Mouse (Mus musculus): Measurements from ENCODE around the gene Hadh. TPM values are rescaled to one million over a fixed set of nuclear protein-coding genes. Genes with fewer than 3 reads are reported as not detected.

The Hadh gene
- total and polyA plus RNA-seq, 2 experiments from 2014 or later: 18.9 to 32.2 TPM

DNA sequence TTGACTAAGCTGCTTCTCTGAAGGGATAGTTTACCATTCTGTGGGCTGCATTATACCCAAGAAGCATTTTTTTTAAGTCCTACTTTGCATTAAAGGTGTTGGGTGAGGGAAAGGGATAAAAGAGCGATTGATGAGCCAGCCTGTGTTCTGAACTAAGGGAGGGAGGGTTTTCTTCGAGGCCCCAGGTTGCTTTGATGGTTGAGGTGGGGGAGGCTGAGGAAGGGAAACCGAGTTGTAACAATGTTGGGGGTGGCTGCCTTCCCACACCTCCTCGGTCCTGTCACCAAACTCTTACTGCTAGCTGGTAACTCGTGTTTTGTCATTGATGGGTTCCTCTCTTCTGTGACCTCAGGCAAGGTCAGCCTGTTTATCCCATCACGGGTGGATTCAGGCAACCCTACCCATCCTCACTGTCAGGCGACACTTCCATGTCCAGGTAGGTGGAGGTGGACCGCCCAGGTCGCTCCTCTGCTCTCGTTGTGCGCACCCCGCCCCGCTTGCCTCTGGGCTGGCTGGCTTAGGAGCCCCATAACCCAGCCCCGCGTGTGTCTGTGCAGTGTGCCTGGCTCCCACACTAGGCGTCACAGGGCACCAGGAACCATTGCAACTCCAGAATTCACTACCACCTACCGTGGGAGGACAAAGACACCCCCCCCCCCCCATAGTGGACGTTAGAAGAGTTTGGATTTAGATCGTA, 81.1 kb downstream of the Hadh start:
- Histone ChIP-seq H3K9me3 (ENCODE audit: low read length) (no peaks in the 10 kb centered on the region), H3K27me3 (ENCODE audit: insufficient read depth, low read length) (no peaks in the 10 kb centered on the region), H3K4me1 (ENCODE audit: insufficient read depth, low read length) (no peaks in the 10 kb centered on the region), H3K4me2 (ENCODE audit: low read depth, low read length, poor library complexity, severe bottlenecking) (no peak overlapping the region), H3K4me3 (ENCODE audit: low read depth, low read length) (no peak overlapping the region), H3K36me3 (ENCODE audit: insufficient read depth, low read length) (no peaks in the 10 kb centered on the region), H3K27ac (ENCODE audit: low read depth, low read length) (no peak overlapping the region), H3K9ac (replicated peaks; ENCODE audit: low read length, poor library complexity, severe bottlenecking) (no peak overlapping the region)
- ATAC-seq (ENCODE audit: low FRiP score) (no peak), DNase-seq (ENCODE audit: low spot score) (no peak)
- no peak for TF ChIP-seq CTCF (IDR thresholded peaks at IDR 0.05)
- 87% methylated on average over 19 of the region's 19 CpGs for WGBS

DNA sequence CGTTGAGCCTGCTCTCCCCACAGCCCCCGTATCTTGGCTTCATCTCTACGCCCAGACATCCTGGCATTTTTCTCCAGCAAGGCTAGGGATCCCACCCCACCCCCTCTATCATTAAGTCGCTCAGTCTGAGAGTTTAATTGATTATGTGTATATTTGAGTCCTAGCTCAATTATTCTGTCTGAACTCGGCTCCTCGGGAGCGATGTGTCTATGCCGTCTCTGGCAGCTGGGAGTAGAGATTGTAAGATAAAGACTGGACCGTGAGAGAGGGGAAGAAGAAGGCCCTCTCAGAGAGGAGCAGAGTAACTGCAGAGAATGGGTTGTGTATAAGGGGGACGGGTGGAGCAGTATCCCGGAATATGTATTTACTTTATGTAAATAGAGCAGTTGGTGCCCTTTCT, 81.7 kb downstream of the Hadh start:
- ATAC-seq (ENCODE audit: low FRiP score) (no peak), DNase-seq (ENCODE audit: low spot score) (no peak)
- H3K4me3 ChIP-seq (ENCODE audit: low read depth, low read length): no peak overlapping the region
- TF ChIP-seq CTCF (IDR thresholded peaks at IDR 0.05): no peak
- H3K27ac ChIP-seq (ENCODE audit: low read depth, low read length): no peak overlapping the region
- no peak overlapping the region for H3K4me2 ChIP-seq (ENCODE audit: low read depth, low read length, poor library complexity, severe bottlenecking)
- no peaks in the 10 kb centered on the region for H3K9me3 ChIP-seq (ENCODE audit: low read length)
- no peaks in the 10 kb centered on the region for H3K4me1 ChIP-seq (ENCODE audit: insufficient read depth, low read length)
- no peak overlapping the region for H3K9ac ChIP-seq (replicated peaks; ENCODE audit: low read length, poor library complexity, severe bottlenecking)
- H3K36me3 ChIP-seq (ENCODE audit: insufficient read depth, low read length): no peaks in the 10 kb centered on the region
- H3K27me3 ChIP-seq (ENCODE audit: insufficient read depth, low read length): no peaks in the 10 kb centered on the region
- 59% methylated on average over 11 of the region's 11 CpGs for WGBS

DNA sequence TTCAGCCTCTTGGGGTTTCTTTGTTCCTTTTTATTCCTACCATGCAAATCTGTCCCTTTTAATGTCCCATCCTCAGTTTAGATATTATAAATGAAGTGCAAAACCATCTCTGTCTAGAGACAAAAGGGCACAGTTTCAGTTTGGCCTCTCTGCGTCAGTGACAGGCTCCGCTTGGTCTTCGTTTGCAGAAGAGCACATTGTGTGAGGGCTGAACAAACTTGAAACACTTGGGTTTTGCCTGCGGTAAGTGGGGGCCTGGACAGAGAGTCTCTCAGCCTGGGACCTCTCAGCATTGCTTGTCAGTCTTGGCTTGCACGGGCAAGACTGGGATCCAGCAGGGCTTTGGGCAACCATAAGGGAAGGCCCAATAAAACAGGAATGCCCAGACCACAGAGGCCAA, 85.7 kb downstream of the Hadh start:
- DNase-seq (ENCODE audit: low spot score) (no peak), ATAC-seq (ENCODE audit: low FRiP score) (no peak)
- Histone ChIP-seq H3K4me2 (ENCODE audit: low read depth, low read length, poor library complexity, severe bottlenecking) (no peak overlapping the region), H3K4me3 (ENCODE audit: low read depth, low read length) (no peak overlapping the region), H3K27ac (ENCODE audit: low read depth, low read length) (no peak overlapping the region), H3K36me3 (ENCODE audit: insufficient read depth, low read length) (no peaks in the 10 kb centered on the region), H3K9me3 (ENCODE audit: low read length) (no peaks in the 10 kb centered on the region), H3K9ac (replicated peaks; ENCODE audit: low read length, poor library complexity, severe bottlenecking) (no peak overlapping the region), H3K27me3 (ENCODE audit: insufficient read depth, low read length) (no peaks in the 10 kb centered on the region), H3K4me1 (ENCODE audit: insufficient read depth, low read length) (0 out of 2 replicates have a peak, but pooled peaks cover 2% of the 10 kb centered on the region)
- TF ChIP-seq CTCF (IDR thresholded peaks at IDR 0.05): no peak
- WGBS: 84% methylated on average over 5 of the region's 5 CpGs

Other genes starting within 250 kb of the Hadh start
- 42.0 and 48.6 TPM in 2 replicates for gene Lef1, start 161.6 kb downstream of the Hadh start, total RNA-seq (2014; rRNA removed)
- gene Lef1, start 161.6 kb downstream of the Hadh start, polyA plus RNA-seq (2015; fragmentation: Nextera tagmentation; extraction: Ambion mirVana): 50.4 and 52.0 TPM in 2 replicates
- gene Cyp2u1, start 31.1 kb upstream of the Hadh start, total RNA-seq (2014; rRNA removed): 15.2 and 17.6 TPM in 2 replicates
- 14.0 and 14.3 TPM in 2 replicates for gene Cyp2u1, start 31.1 kb upstream of the Hadh start, polyA plus RNA-seq (2015; fragmentation: Nextera tagmentation; extraction: Ambion mirVana)
- 6.0 and 10.6 TPM in 2 replicates for gene Sgms2, start 219.3 kb upstream of the Hadh start, total RNA-seq (2014; rRNA removed)
- 1.5 and 1.9 TPM in 2 replicates for gene Sgms2, start 219.3 kb upstream of the Hadh start, polyA plus RNA-seq (2015; fragmentation: Nextera tagmentation; extraction: Ambion mirVana)